Mouse (Mus musculus) CH12.LX (cell line): ENCODE measurements around the gene Zfp638.

Experiments used
- BHLHE40 ChIP-seq: IDR thresholded peaks from 2 replicates; pipeline ENCODE4 v1.6.1; 2011; ENCODE audit warnings: mild to moderate bottlenecking, low read depth, low read length, improper control_type of control experiment
- CTCF ChIP-seq, 2 experiments: IDR thresholded peaks in 1 of 2; conservative IDR thresholded peaks in 1 of 2; 2 replicates each; pipeline ENCODE4 v1.5.1; 2011 to 2012; ENCODE audit warnings: low read depth in 2 of 2, low read length in 2 of 2, improper control_type of control experiment in 1 of 2, inconsistent platforms in 1 of 2, mild to moderate bottlenecking in 1 of 2, moderate library complexity in 1 of 2
- ELF1 ChIP-seq: IDR thresholded peaks from 2 replicates; pipeline ENCODE4 v1.6.1; 2014; ENCODE audit warnings: low read depth, mild to moderate bottlenecking, inconsistent platforms, low read length, improper control_type of control experiment
- EP300 ChIP-seq: IDR thresholded peaks from 2 replicates; pipeline ENCODE4 v1.6.1; 2011; ENCODE audit warnings: low read length, improper control_type of control experiment
- JUND ChIP-seq: conservative IDR thresholded peaks from 2 replicates; pipeline ENCODE4 v1.6.1; 2011; ENCODE audit warnings: low read depth, low read length, improper control_type of control experiment
- MAZ ChIP-seq: IDR thresholded peaks from 2 replicates; pipeline ENCODE4 v1.6.1; 2012; ENCODE audit warnings: low read depth, mild to moderate bottlenecking, inconsistent platforms, low read length, improper control_type of control experiment, moderate library complexity
- MEF2A ChIP-seq: IDR thresholded peaks from 2 replicates; pipeline ENCODE4 v1.6.1; 2014; ENCODE audit warnings: low read depth, mild to moderate bottlenecking, inconsistent platforms, low read length, improper control_type of control experiment, borderline replicate concordance
- NRF1 ChIP-seq: IDR thresholded peaks from 2 replicates; pipeline ENCODE4 v1.6.1; 2014; ENCODE audit warnings: low read depth, mild to moderate bottlenecking, inconsistent platforms, low read length, improper control_type of control experiment, moderate library complexity
- POLR2A ChIP-seq: IDR thresholded peaks from 2 replicates; pipeline ENCODE4 v1.6.1; 2011; ENCODE audit warnings: low read depth, mild to moderate bottlenecking, improper control_type of control experiment, low read length
- RAD21 ChIP-seq: IDR thresholded peaks from 2 replicates; pipeline ENCODE4 v1.6.1; 2011; ENCODE audit warnings: low read depth, mild to moderate bottlenecking, low read length, improper control_type of control experiment, moderate library complexity
- RCOR1 ChIP-seq: conservative IDR thresholded peaks from 2 replicates; pipeline ENCODE4 v1.6.1; 2012; ENCODE audit warnings: low read depth, mild to moderate bottlenecking, inconsistent platforms, low read length, improper control_type of control experiment

GRCm38 (mm10) chr6:84028791-84029190 is 161.9 kb downstream of the Zfp638 start:
- no peak for TF ChIP-seq JUND
- no peak for TF ChIP-seq POLR2A
- TF ChIP-seq NRF1, result no peak
- TF ChIP-seq MEF2A, result no peak
- TF ChIP-seq ELF1, result no peak
- TF ChIP-seq EP300, result no peak
- no peak for TF ChIP-seq RCOR1
- no peak for TF ChIP-seq BHLHE40
- TF ChIP-seq MAZ, result no peak
- TF ChIP-seq CTCF (conservative IDR thresholded peaks at IDR 0.05 in 1 of 2, IDR thresholded peaks at IDR 0.05 in 1 of 2; ENCODE audit: low read depth in 2 of 2, low read length in 2 of 2), result no peak
- TF ChIP-seq RAD21, result no peak
